Mouse (Mus musculus): ENCODE measurements around the gene Tes3-ps. TPM values are rescaled to one million over a fixed set of nuclear protein-coding genes. Genes with fewer than 3 reads are reported as not detected.

Gene Tes3-ps
- polyA plus RNA-seq, 1 experiment from 2014 or later: 0.78 TPM

GRCm38 (mm10) chr13:49466393-49467075 lies 26.6 kb upstream of the Tes3-ps start:
- Histone ChIP-seq H3K27me3 (ENCODE audit: control insufficient read depth, insufficient read depth, low read length) (no peaks in the 10 kb centered on the region), H3K9me3 (ENCODE audit: control insufficient read depth, low read length) (no peaks in the 10 kb centered on the region), H3K36me3 (ENCODE audit: control insufficient read depth, insufficient read depth, low read length) (peaks cover 25% of the 10 kb centered on the region), H3K27ac (replicated peaks; ENCODE audit: low read depth, low read length) (no peak overlapping the region), H3K4me3 (replicated peaks; ENCODE audit: low read depth, low read length) (no peak overlapping the region), H3K4me1 (ENCODE audit: control insufficient read depth, insufficient read depth, low read length) (no peaks in the 10 kb centered on the region), H3K4me2 (ENCODE audit: low read length) (no peak overlapping the region), H3K9ac (replicated peaks; ENCODE audit: low read length) (no peak overlapping the region)
- no peak for ATAC-seq (ENCODE audit: low FRiP score, low TSS enrichment)
- no peak for DNase-seq
- WGBS: 81% methylated on average over 11 of the region's 11 CpGs

DNA sequence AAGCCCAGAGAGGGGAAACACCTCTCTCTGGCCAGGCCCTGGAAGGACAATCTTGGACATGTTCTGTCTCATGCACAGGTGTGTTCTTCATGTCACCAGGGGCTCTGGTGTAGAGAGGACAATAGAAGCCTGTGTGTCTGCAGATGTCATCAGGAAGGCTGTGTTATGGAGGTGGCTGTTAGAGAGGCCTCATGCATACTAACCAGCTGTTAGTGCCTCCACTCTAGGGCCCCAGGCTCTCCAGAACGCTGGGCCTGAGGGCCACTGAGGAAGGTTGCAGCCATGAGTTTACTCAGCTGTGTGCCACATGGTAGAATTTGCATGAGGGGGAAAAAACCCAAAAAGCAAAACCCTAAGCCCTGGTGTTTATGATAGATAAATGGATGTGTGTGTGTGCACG lies 25.5 kb upstream of the Tes3-ps start:
- no peak overlapping the region for H3K9ac ChIP-seq (replicated peaks; ENCODE audit: low read length)
- H3K4me3 ChIP-seq (replicated peaks; ENCODE audit: low read depth, low read length): no peak overlapping the region
- 82% methylated on average over 2 of the region's 2 CpGs for WGBS
- no peak overlapping the region for H3K4me2 ChIP-seq (ENCODE audit: low read length)
- no peak for ATAC-seq (ENCODE audit: low FRiP score, low TSS enrichment)
- H3K9me3 ChIP-seq (ENCODE audit: control insufficient read depth, low read length): no peaks in the 10 kb centered on the region
- no peaks in the 10 kb centered on the region for H3K27me3 ChIP-seq (ENCODE audit: control insufficient read depth, insufficient read depth, low read length)
- H3K4me1 ChIP-seq (ENCODE audit: control insufficient read depth, insufficient read depth, low read length): no peaks in the 10 kb centered on the region
- peaks cover 16% of the 10 kb centered on the region for H3K36me3 ChIP-seq (ENCODE audit: control insufficient read depth, insufficient read depth, low read length)
- no peak for DNase-seq
- H3K27ac ChIP-seq (replicated peaks; ENCODE audit: low read depth, low read length): no peak overlapping the region

GRCm38 (mm10) chr13:49469002-49469401 lies 24.1 kb upstream of the Tes3-ps start:
- H3K27me3 ChIP-seq (ENCODE audit: control insufficient read depth, insufficient read depth, low read length): no peaks in the 10 kb centered on the region
- no peak overlapping the region for H3K27ac ChIP-seq (replicated peaks; ENCODE audit: low read depth, low read length)
- no peaks in the 10 kb centered on the region for H3K4me1 ChIP-seq (ENCODE audit: control insufficient read depth, insufficient read depth, low read length)
- peaks cover 6% of the 10 kb centered on the region; the same call in 1 of the 2 replicates for H3K36me3 ChIP-seq (ENCODE audit: control insufficient read depth, insufficient read depth, low read length)
- no peak for ATAC-seq (ENCODE audit: low FRiP score, low TSS enrichment)
- H3K4me3 ChIP-seq (replicated peaks; ENCODE audit: low read depth, low read length): no peak overlapping the region
- no peak overlapping the region for H3K9ac ChIP-seq (replicated peaks; ENCODE audit: low read length)
- no peaks in the 10 kb centered on the region for H3K9me3 ChIP-seq (ENCODE audit: control insufficient read depth, low read length)
- DNase-seq: no peak
- H3K4me2 ChIP-seq (ENCODE audit: low read length): no peak overlapping the region
- 93% methylated on average over 5 of the region's 5 CpGs for WGBS

DNA sequence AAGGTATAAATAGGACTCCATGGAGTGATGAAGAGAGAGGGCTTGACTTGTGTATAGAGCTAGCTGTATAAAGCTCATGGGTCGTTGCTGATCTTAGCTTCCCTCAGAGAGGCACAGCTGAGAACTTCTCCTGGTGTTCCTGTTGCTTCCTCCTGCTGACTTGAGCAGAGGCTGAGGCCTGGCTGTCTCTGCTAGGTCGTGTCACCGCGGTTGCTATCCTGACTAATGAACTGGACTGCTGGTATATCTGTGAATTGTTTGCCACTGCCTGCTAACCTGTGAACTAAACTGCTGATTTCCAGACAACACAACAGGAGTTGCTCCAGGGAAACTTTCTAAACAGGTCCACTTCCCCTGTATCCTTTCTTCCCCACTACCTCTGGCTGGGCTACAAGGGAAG lies 22.8 kb upstream of the Tes3-ps start:
- Histone ChIP-seq H3K4me1 (ENCODE audit: control insufficient read depth, insufficient read depth, low read length) (no peaks in the 10 kb centered on the region), H3K4me3 (replicated peaks; ENCODE audit: low read depth, low read length) (no peak overlapping the region), H3K4me2 (ENCODE audit: low read length) (no peak overlapping the region), H3K27ac (replicated peaks; ENCODE audit: low read depth, low read length) (no peak overlapping the region), H3K9ac (replicated peaks; ENCODE audit: low read length) (no peak overlapping the region), H3K36me3 (ENCODE audit: control insufficient read depth, insufficient read depth, low read length) (no peaks in the 10 kb centered on the region), H3K27me3 (ENCODE audit: control insufficient read depth, insufficient read depth, low read length) (no peaks in the 10 kb centered on the region), H3K9me3 (ENCODE audit: control insufficient read depth, low read length) (no peaks in the 10 kb centered on the region)
- DNase-seq: no peak
- WGBS: 92% methylated on average over 4 of the region's 4 CpGs
- ATAC-seq (ENCODE audit: low FRiP score, low TSS enrichment): no peak

DNA sequence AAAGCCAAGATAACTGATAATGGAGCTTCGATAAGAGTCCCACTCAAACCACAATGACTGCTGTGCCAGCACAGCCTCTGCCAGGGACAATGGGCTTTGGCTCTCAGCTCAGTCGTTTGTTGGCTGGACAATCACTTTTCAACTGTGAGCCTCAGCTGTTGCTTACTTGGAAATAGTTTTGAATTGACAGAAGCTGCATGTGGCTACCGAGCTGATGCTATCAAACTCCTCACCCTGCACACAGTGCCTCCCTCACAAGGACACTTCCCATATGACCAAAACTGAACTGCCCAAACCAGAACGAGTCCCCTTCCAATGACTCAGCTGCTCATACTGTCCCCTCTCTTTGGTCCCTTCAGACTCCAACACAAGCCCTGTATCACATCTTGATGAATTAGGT lies 22.3 kb upstream of the Tes3-ps start:
- Histone ChIP-seq H3K9me3 (ENCODE audit: control insufficient read depth, low read length) (no peaks in the 10 kb centered on the region), H3K36me3 (ENCODE audit: control insufficient read depth, insufficient read depth, low read length) (no peaks in the 10 kb centered on the region), H3K4me1 (ENCODE audit: control insufficient read depth, insufficient read depth, low read length) (no peaks in the 10 kb centered on the region), H3K27me3 (ENCODE audit: control insufficient read depth, insufficient read depth, low read length) (no peaks in the 10 kb centered on the region), H3K4me2 (ENCODE audit: low read length) (no peak overlapping the region), H3K4me3 (replicated peaks; ENCODE audit: low read depth, low read length) (no peak overlapping the region), H3K27ac (replicated peaks; ENCODE audit: low read depth, low read length) (no peak overlapping the region), H3K9ac (replicated peaks; ENCODE audit: low read length) (no peak overlapping the region)
- 83% methylated on average over 4 of the region's 4 CpGs for WGBS
- DNase-seq (no peak), ATAC-seq (ENCODE audit: low FRiP score, low TSS enrichment) (no peak)

DNA sequence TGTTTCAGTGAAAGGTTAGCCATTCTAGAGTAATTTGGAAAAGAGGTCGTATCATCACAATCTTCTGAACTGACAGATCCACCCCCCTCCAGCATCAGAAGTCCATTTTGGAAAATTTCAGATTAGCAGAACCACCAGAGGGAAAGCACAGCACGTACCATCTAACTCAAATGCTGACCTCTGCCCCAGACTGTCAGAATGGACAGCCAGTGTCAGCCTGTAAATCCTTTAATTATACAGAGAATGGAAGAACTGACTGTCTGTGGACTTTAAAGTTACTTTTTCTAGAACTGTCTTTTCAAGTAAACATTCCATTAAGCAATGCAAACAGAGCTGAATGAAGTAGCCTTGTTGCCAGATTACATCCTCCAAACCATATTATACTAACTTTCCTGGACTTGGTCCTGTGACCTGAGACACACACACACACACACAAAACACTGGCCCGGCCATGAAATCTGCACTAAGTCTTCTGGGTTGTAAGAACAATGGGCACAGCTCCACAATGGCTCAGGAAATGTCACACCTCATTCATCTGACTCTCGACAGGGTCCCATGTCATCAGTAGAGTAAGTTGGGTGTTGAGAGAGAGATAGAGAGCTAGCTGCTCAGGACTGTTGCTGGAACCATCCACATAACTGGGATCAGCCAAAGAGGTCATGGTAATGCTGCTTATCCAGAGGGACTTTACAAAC lies 21.0 kb upstream of the Tes3-ps start:
- H3K4me3 ChIP-seq (replicated peaks; ENCODE audit: low read depth, low read length): no peak overlapping the region
- no peak overlapping the region for H3K27ac ChIP-seq (replicated peaks; ENCODE audit: low read depth, low read length)
- H3K27me3 ChIP-seq (ENCODE audit: control insufficient read depth, insufficient read depth, low read length): no peaks in the 10 kb centered on the region
- H3K36me3 ChIP-seq (ENCODE audit: control insufficient read depth, insufficient read depth, low read length): no peaks in the 10 kb centered on the region
- WGBS: 65% methylated on average over 4 of the region's 4 CpGs
- no peak overlapping the region for H3K4me2 ChIP-seq (ENCODE audit: low read length)
- no peak for ATAC-seq (ENCODE audit: low FRiP score, low TSS enrichment)
- no peaks in the 10 kb centered on the region for H3K4me1 ChIP-seq (ENCODE audit: control insufficient read depth, insufficient read depth, low read length)
- DNase-seq: no peak
- no peaks in the 10 kb centered on the region for H3K9me3 ChIP-seq (ENCODE audit: control insufficient read depth, low read length)
- no peak overlapping the region for H3K9ac ChIP-seq (replicated peaks; ENCODE audit: low read length)

- ATAC-seq (ENCODE audit: low FRiP score, low TSS enrichment) (no peak), DNase-seq (no peak)
- H3K4me1 ChIP-seq (ENCODE audit: control insufficient read depth, insufficient read depth, low read length): no peaks in the 10 kb centered on the region
- 97% methylated on average over 6 of the region's 6 CpGs for WGBS
- no peaks in the 10 kb centered on the region for H3K36me3 ChIP-seq (ENCODE audit: control insufficient read depth, insufficient read depth, low read length)
- no peak overlapping the region for H3K9ac ChIP-seq (replicated peaks; ENCODE audit: low read length)
- no peak overlapping the region for H3K27ac ChIP-seq (replicated peaks; ENCODE audit: low read depth, low read length)
- no peak overlapping the region for H3K4me2 ChIP-seq (ENCODE audit: low read length)
- no peak overlapping the region for H3K4me3 ChIP-seq (replicated peaks; ENCODE audit: low read depth, low read length)
- no peaks in the 10 kb centered on the region for H3K9me3 ChIP-seq (ENCODE audit: control insufficient read depth, low read length)
- H3K27me3 ChIP-seq (ENCODE audit: control insufficient read depth, insufficient read depth, low read length): no peaks in the 10 kb centered on the region
These were observed 20.5 kb upstream of the Tes3-ps start for GRCm38 (mm10) chr13:49472676-49473005.

DNA sequence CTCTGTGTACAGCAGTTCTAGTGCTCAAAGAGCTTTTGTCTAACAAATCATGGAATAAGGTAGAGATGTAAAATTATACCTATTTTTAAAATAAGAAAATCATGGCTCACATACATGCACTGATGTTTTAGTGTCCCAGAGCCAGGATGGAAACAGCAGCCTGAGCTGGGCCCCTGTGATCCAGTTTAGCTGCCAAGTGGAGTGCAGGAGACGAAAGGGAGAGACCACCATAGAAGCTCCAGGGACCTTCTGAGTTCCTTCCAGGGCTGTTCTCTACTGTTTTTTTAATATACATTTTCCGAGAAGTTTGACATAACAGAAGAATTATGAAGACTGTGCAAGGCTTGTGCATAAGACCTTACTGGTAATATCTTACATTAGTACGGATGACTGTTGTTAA lies 15.2 kb upstream of the Tes3-ps start:
- H3K9me3 ChIP-seq (ENCODE audit: control insufficient read depth, low read length): no peaks in the 10 kb centered on the region
- no peaks in the 10 kb centered on the region for H3K36me3 ChIP-seq (ENCODE audit: control insufficient read depth, insufficient read depth, low read length)
- H3K4me3 ChIP-seq (replicated peaks; ENCODE audit: low read depth, low read length): no peak overlapping the region
- no peak for ATAC-seq (ENCODE audit: low FRiP score, low TSS enrichment)
- WGBS: 91% methylated on average over 3 of the region's 3 CpGs
- H3K27ac ChIP-seq (replicated peaks; ENCODE audit: low read depth, low read length): no peak overlapping the region
- H3K9ac ChIP-seq (replicated peaks; ENCODE audit: low read length): no peak overlapping the region
- DNase-seq: no peak
- no peaks in the 10 kb centered on the region for H3K4me1 ChIP-seq (ENCODE audit: control insufficient read depth, insufficient read depth, low read length)
- H3K27me3 ChIP-seq (ENCODE audit: control insufficient read depth, insufficient read depth, low read length): no peaks in the 10 kb centered on the region
- no peak overlapping the region for H3K4me2 ChIP-seq (ENCODE audit: low read length)

GRCm38 (mm10) chr13:49478851-49479374 lies 14.2 kb upstream of the Tes3-ps start:
- H3K27ac ChIP-seq (replicated peaks; ENCODE audit: low read depth, low read length): no peak overlapping the region
- no peaks in the 10 kb centered on the region for H3K36me3 ChIP-seq (ENCODE audit: control insufficient read depth, insufficient read depth, low read length)
- DNase-seq: no peak
- no peak for ATAC-seq (ENCODE audit: low FRiP score, low TSS enrichment)
- H3K4me1 ChIP-seq (ENCODE audit: control insufficient read depth, insufficient read depth, low read length): no peaks in the 10 kb centered on the region
- H3K4me2 ChIP-seq (ENCODE audit: low read length): no peak overlapping the region
- no peak overlapping the region for H3K4me3 ChIP-seq (replicated peaks; ENCODE audit: low read depth, low read length)
- H3K9ac ChIP-seq (replicated peaks; ENCODE audit: low read length): no peak overlapping the region
- H3K27me3 ChIP-seq (ENCODE audit: control insufficient read depth, insufficient read depth, low read length): no peaks in the 10 kb centered on the region
- 93% methylated on average over 6 of the region's 6 CpGs for WGBS
- no peaks in the 10 kb centered on the region for H3K9me3 ChIP-seq (ENCODE audit: control insufficient read depth, low read length)

Data from midbrain, embryonic 14.5 days (tissue).